Mouse (Mus musculus) spleen, adult 2 months (tissue): ENCODE results near the gene Tada2a.

Source experiments
- CTCF ChIP-seq: fragments of 200-500 bp; IDR thresholded peaks from 2 replicates; pipeline ENCODE4 v1.5.1; 2011; ENCODE audit warnings: mild to moderate bottlenecking, inconsistent platforms; ENCODE audit not compliant: insufficient read depth, insufficient read length, insufficient replicate concordance; ENCODE audit errors: extremely low read depth
- POLR2A ChIP-seq: fragments of 200-500 bp; IDR thresholded peaks from 2 replicates; pipeline ENCODE4 v1.6.1; 2011; ENCODE audit warnings: low read depth, low read length, inconsistent platforms

DNA sequence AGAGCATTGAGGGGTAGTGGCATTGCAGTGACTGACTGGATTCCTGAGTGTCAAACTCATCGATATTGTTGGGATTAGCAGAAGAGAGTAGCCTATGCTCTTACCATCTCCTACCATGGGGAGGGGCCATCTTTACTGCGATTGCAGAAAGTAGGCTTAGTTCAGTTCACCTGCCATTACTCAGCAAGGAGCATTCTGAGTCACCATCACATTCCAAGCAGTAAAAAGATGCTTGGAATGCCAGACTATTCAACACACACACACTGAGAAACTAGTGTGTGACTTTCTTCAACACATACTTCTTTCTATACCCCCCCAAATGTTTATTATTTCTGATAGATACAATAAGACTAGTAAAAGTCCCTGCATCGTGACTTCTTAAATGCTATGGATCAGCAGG is 49.1 kb downstream of the Tada2a start:
- TF ChIP-seq POLR2A (no peak), CTCF (no peak)
